Mouse (Mus musculus) myocyte (in vitro differentiated cells): Measurements from ENCODE around the gene Ccl5. TPM values are rescaled to one million over a fixed set of nuclear protein-coding genes. Genes with fewer than 3 reads are reported as not detected.
A peak's percentile ranks its signal among the peaks of the same experiment; 100 is the strongest.

Source experiments
- H3K27me3 ChIP-seq: one replicate; pipeline ENCODE4 v1.6.1; 2011; ENCODE audit not compliant: control insufficient read depth, insufficient read depth, insufficient read length
- H3K36me3 ChIP-seq: one replicate; pipeline ENCODE4 v1.6.1; 2011; ENCODE audit not compliant: control insufficient read depth, insufficient read depth
- H3K4me2 ChIP-seq: one replicate; pipeline ENCODE4 v1.6.1; 2011; ENCODE audit warnings: low read depth, control low read depth
- H3K4me3 ChIP-seq: one replicate; pipeline ENCODE4 v1.5.1; 2011; ENCODE audit warnings: mild to moderate bottlenecking, control low read depth, moderate library complexity
- H3K79me2 ChIP-seq: one replicate; pipeline ENCODE4 v1.6.1; 2011; ENCODE audit not compliant: control insufficient read depth, insufficient read depth
- H3ac ChIP-seq: one replicate; pipeline ENCODE4 v1.6.1; 2011; ENCODE audit not compliant: control insufficient read depth, insufficient read length
- CEBPB ChIP-seq: IDR thresholded peaks from 2 replicates; pipeline ENCODE4 v1.6.1; 2011; ENCODE audit warnings: mild to moderate bottlenecking, moderate library complexity; ENCODE audit not compliant: poor library complexity, insufficient read depth, severe bottlenecking
- E2F4 ChIP-seq: IDR thresholded peaks from one replicate; pipeline ENCODE4 v1.6.1; 2011; ENCODE audit warnings: mild to moderate bottlenecking, control low read depth, moderate library complexity; ENCODE audit not compliant: insufficient read depth
- MAX ChIP-seq: IDR thresholded peaks from one replicate; pipeline ENCODE4 v1.6.1; 2011; ENCODE audit warnings: low read depth, mild to moderate bottlenecking, control low read depth
- MYOD1 ChIP-seq, 3 experiments: IDR thresholded peaks; one replicate each; pipeline ENCODE4 v1.6.1; 2011; ENCODE audit warnings: control low read depth in 2 of 3, low read depth in 2 of 3, mild to moderate bottlenecking in 2 of 3, moderate library complexity in 1 of 3; ENCODE audit not compliant: insufficient read length in 2 of 3, control insufficient read depth in 1 of 3
- MYOG ChIP-seq, 3 experiments: IDR thresholded peaks; one replicate each; pipeline ENCODE4 v1.6.1; 2011; ENCODE audit warnings: control low read depth in 2 of 3, low read depth in 2 of 3, mild to moderate bottlenecking in 2 of 3; ENCODE audit not compliant: insufficient read length in 2 of 3, control insufficient read depth in 1 of 3, insufficient read depth in 1 of 3
- POLR2A ChIP-seq: IDR thresholded peaks from one replicate; pipeline ENCODE4 v1.6.1; 2011; ENCODE audit warnings: low read depth, mild to moderate bottlenecking, control low read depth, moderate library complexity; ENCODE audit not compliant: insufficient read length
- POLR2AphosphoS2 ChIP-seq: IDR thresholded peaks from one replicate; pipeline ENCODE4 v1.6.1; 2011; ENCODE audit warnings: low read depth, control low read depth; ENCODE audit not compliant: insufficient read length
- REST ChIP-seq: IDR thresholded peaks from one replicate; pipeline ENCODE4 v1.6.1; 2011; ENCODE audit warnings: mild to moderate bottlenecking, control low read depth, moderate library complexity; ENCODE audit not compliant: insufficient read depth, insufficient read length
- SRF ChIP-seq: IDR thresholded peaks from one replicate; pipeline ENCODE4 v1.6.1; 2011; ENCODE audit warnings: low read depth; ENCODE audit not compliant: control insufficient read depth, insufficient read length
- TCF12 ChIP-seq: IDR thresholded peaks from one replicate; pipeline ENCODE4 v1.6.1; 2011; ENCODE audit warnings: mild to moderate bottlenecking, control low read depth; ENCODE audit not compliant: poor library complexity, insufficient read depth, severe bottlenecking
- TCF3 ChIP-seq: IDR thresholded peaks from one replicate; pipeline ENCODE4 v1.6.1; 2011; ENCODE audit warnings: low read depth, control low read depth; ENCODE audit not compliant: insufficient read length
- USF1 ChIP-seq: IDR thresholded peaks from one replicate; pipeline ENCODE4 v1.6.1; 2011; ENCODE audit warnings: low read depth, mild to moderate bottlenecking, control low read depth, moderate library complexity
- polyA plus RNA-seq: library from polyadenylated mRNA; unstranded; fragments of >200 nt; fragmentation: generic; extraction: Trizol; gene quantifications from one replicate; pipeline ENCODE4 v1.2.1, GENCODE M21; 2012; ENCODE audit warnings: missing spikeins

The Ccl5 gene
- polyA plus RNA-seq, 1 experiment: 10.4 TPM

DNA sequence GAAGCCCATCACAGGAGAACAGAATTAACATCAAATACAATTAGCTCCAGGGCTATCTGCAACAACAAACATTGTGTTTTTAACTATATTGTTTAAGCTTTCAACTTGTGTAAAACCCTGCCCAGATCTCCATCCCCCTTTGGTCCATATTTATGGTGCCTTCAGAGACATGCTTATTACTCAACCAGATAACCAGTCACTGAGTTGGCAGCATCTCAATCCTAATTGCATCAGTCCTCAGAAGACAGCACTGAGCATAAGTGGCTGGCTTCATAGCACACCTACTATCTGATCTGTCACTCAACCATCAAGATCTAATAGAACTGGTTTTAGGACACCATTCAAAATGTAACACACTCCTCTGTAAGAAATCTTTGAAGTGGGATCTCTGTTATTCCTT is 20.8 kb downstream of the Ccl5 start:
- H3K27me3 ChIP-seq: no peaks in the 10 kb centered on the region
- H3K36me3 ChIP-seq: peaks cover 43% of the 10 kb centered on the region
- no peak overlapping the region for H3ac ChIP-seq
- no peak overlapping the region for H3K4me2 ChIP-seq
- no peak overlapping the region for H3K4me3 ChIP-seq
- TF ChIP-seq POLR2AphosphoS2: peak; percentile 45
- no peak for TF ChIP-seq TCF3
- H3K79me2 ChIP-seq: no peaks in the 10 kb centered on the region

DNA sequence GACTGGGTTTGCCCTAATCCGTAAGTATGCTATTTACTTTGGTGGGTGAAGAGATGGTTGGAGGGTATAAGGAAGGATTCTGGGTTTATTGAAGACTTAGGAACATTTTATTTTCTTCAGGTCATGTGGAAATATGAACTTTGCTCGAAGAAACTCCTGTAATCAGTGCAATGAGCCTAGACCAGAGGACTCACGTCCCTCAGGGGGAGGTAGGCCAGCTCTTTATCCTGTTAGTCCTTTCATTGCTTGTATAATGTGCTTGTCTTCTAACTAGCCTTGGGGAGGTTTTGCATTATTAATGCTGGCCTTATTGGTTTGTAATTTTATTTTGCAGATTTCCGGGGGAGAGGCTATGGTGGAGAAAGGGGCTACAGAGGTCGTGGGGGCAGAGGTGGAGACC is 26.0 kb downstream of the Ccl5 start:
- H3ac ChIP-seq: no peak overlapping the region
- peaks cover 94% of the 10 kb centered on the region for H3K36me3 ChIP-seq
- no peaks in the 10 kb centered on the region for H3K27me3 ChIP-seq
- no peak for TF ChIP-seq MYOD1 (IDR thresholded peaks at IDR 0.05; ENCODE audit: control insufficient read depth in 1 of 3, insufficient read length in 2 of 3, low read depth in 2 of 3)
- no peak for TF ChIP-seq CEBPB
- TF ChIP-seq TCF3: no peak
- TF ChIP-seq E2F4: no peak
- TF ChIP-seq REST: no peak
- TF ChIP-seq SRF: no peak
- no peak for TF ChIP-seq TCF12
- TF ChIP-seq MYOG (IDR thresholded peaks at IDR 0.05; ENCODE audit: control insufficient read depth in 1 of 3, insufficient read depth in 1 of 3, insufficient read length in 2 of 3, low read depth in 2 of 3): no peak
- TF ChIP-seq POLR2AphosphoS2: no peak
- no peak for TF ChIP-seq USF1
- no peak for TF ChIP-seq POLR2A
- TF ChIP-seq MAX: no peak
- H3K79me2 ChIP-seq: peaks cover 6% of the 10 kb centered on the region
- no peak overlapping the region for H3K4me2 ChIP-seq
- H3K4me3 ChIP-seq: no peak overlapping the region

DNA sequence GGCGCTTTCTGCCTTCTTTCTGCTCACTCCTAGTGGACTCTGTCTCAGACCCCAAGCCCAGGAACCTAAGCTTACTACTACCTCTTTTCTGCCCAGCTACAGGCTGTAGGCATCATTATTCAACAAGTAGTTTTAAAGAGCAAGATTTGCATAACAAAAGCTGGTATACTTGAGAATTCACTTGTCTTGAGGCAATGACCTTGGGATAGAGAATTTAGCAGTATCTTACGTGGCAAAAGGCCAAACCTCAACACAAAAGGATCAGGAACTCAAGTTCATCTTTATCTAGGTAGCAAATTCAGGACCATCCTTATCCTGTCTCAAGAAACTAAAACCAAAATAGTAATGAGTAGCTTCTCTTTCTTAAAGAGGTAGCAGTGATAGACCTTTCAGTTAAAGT is 34.7 kb downstream of the Ccl5 start:
- H3K4me3 ChIP-seq: no peak overlapping the region
- H3ac ChIP-seq: no peak overlapping the region
- peaks cover 72% of the 10 kb centered on the region for H3K79me2 ChIP-seq
- H3K36me3 ChIP-seq: peaks cover 82% of the 10 kb centered on the region
- no peak overlapping the region for H3K4me2 ChIP-seq
- no peaks in the 10 kb centered on the region for H3K27me3 ChIP-seq
- no peak for TF ChIP-seq TCF12
- no peak for TF ChIP-seq E2F4
- no peak for TF ChIP-seq POLR2A
- TF ChIP-seq REST: no peak
- no peak for TF ChIP-seq MYOG (IDR thresholded peaks at IDR 0.05; ENCODE audit: control insufficient read depth in 1 of 3, insufficient read depth in 1 of 3, insufficient read length in 2 of 3, low read depth in 2 of 3)
- TF ChIP-seq MYOD1 (IDR thresholded peaks at IDR 0.05; ENCODE audit: control insufficient read depth in 1 of 3, insufficient read length in 2 of 3, low read depth in 2 of 3): no peak
- TF ChIP-seq POLR2AphosphoS2: no peak
- TF ChIP-seq CEBPB: no peak
- TF ChIP-seq USF1: no peak
- TF ChIP-seq MAX: no peak
- no peak for TF ChIP-seq SRF
- no peak for TF ChIP-seq TCF3

DNA sequence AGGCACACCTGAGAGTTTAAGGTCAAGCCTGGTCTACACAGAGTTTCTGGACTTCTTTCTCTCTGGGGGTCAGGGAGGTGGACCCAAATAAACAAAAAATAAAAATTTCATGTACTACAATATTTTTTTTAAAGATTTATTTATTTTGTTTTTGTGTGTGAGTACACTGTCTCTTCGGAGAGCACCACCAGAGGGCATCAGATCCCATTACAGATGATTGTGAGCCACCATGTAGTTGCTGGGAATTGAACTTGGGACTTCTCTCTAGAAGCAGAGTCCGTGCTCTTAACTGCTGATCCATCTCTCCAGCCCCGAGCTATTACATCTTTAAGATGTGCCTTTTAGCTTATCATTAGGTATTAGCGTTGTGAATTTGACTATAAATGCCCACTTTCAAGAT is 38.8 kb downstream of the Ccl5 start:
- no peak overlapping the region for H3ac ChIP-seq
- peaks cover 70% of the 10 kb centered on the region for H3K79me2 ChIP-seq
- no peak overlapping the region for H3K4me2 ChIP-seq
- peaks cover 75% of the 10 kb centered on the region for H3K36me3 ChIP-seq
- no peaks in the 10 kb centered on the region for H3K27me3 ChIP-seq
- no peak overlapping the region for H3K4me3 ChIP-seq
- TF ChIP-seq POLR2AphosphoS2: no peak
- TF ChIP-seq MAX: no peak
- no peak for TF ChIP-seq CEBPB
- no peak for TF ChIP-seq REST

Other genes with a start within 250 kb of the Ccl5 start
- 0.01 TPM for gene Slfn14, start 243.8 kb downstream of the Ccl5 start, polyA plus RNA-seq
- 64.7 TPM for gene Ap2b1, start 231.5 kb downstream of the Ccl5 start, polyA plus RNA-seq
- gene Pex12, start 227.9 kb downstream of the Ccl5 start, polyA plus RNA-seq: 8.7 TPM
- 0.36 TPM for gene Rasl10b, start 121.4 kb downstream of the Ccl5 start, polyA plus RNA-seq
- gene Gas2l2, start 101.1 kb downstream of the Ccl5 start, polyA plus RNA-seq: not detected
- gene 1700020L24Rik, start 92.8 kb downstream of the Ccl5 start, polyA plus RNA-seq: 12.0 TPM
- 10.2 TPM for gene Mmp28, start 67.4 kb downstream of the Ccl5 start, polyA plus RNA-seq
- 74.2 TPM for gene Taf15, start 57.4 kb downstream of the Ccl5 start, polyA plus RNA-seq
- gene Heatr9, start 8.3 kb downstream of the Ccl5 start, polyA plus RNA-seq: 0.04 TPM
- gene Ccl9, start 48.1 kb upstream of the Ccl5 start, polyA plus RNA-seq: 8.2 TPM
- gene Ccl6, start 62.6 kb upstream of the Ccl5 start, polyA plus RNA-seq: 0.04 TPM
- not detected for gene Rpl9-ps1, start 115.1 kb upstream of the Ccl5 start, polyA plus RNA-seq
- gene Ccl3, start 118.8 kb upstream of the Ccl5 start, polyA plus RNA-seq: not detected
- not detected for gene Ccl4, start 132.1 kb upstream of the Ccl5 start, polyA plus RNA-seq
- not detected for gene Wfdc17, start 173.5 kb upstream of the Ccl5 start, polyA plus RNA-seq
- not detected for gene Wfdc18, start 178.5 kb upstream of the Ccl5 start, polyA plus RNA-seq
- gene Wfdc21, start 216.4 kb upstream of the Ccl5 start, polyA plus RNA-seq: not detected
- gene Heatr6, start 223.2 kb upstream of the Ccl5 start, polyA plus RNA-seq: 8.7 TPM